Mouse (Mus musculus) embryonic facial prominence, embryonic 11.5 days (tissue): ENCODE data around the gene Fnbp1. TPM values are rescaled to one million over a fixed set of nuclear protein-coding genes. Genes with fewer than 3 reads are reported as not detected.

Source experiments
- ATAC-seq: fragments of 200-750 bp; cut with Nextera tagmentation; replicated peaks from 2 replicates; pipeline ENCODE4 v1.8.0; 2017; ENCODE audit warnings: low read depth; ENCODE audit not compliant: insufficient number of reproducible peaks, low FRiP score, low TSS enrichment
- DNase-seq: peaks from one replicate; pipeline ENCODE4 v3.0.0-alpha.2; 2015; ENCODE audit warnings: low spot score
- H3K27ac ChIP-seq: fragments of 300-500 bp; sonication (generic); replicated peaks from 2 replicates; pipeline ENCODE4 v1.5.1; 2014; ENCODE audit warnings: mild to moderate bottlenecking, low read depth, low read length, control low read depth
- H3K27me3 ChIP-seq: fragments of 300-500 bp; sonication (generic); 2 replicates; pipeline ENCODE4 v1.6.1; 2014; ENCODE audit warnings: mild to moderate bottlenecking, low read length, moderate library complexity, mixed read lengths; ENCODE audit not compliant: control insufficient read depth, insufficient read depth
- H3K36me3 ChIP-seq: fragments of 300-500 bp; sonication (generic); replicated peaks from 2 replicates; pipeline ENCODE4 v1.6.1; 2014; ENCODE audit warnings: low read depth, mild to moderate bottlenecking, low read length, moderate library complexity, mixed read lengths; ENCODE audit not compliant: control insufficient read depth, insufficient read depth
- H3K4me1 ChIP-seq: fragments of 300-500 bp; sonication (generic); 2 replicates; pipeline ENCODE4 v1.6.1; 2014; ENCODE audit warnings: low read length, mixed read lengths; ENCODE audit not compliant: control insufficient read depth, insufficient read depth
- H3K4me2 ChIP-seq: fragments of 300-500 bp; sonication (generic); 2 replicates; pipeline ENCODE4 v1.6.1; 2014; ENCODE audit warnings: low read depth, mild to moderate bottlenecking, control low read depth, low read length, moderate library complexity
- H3K4me3 ChIP-seq: fragments of 300-500 bp; sonication (generic); 2 replicates; pipeline ENCODE4 v1.5.1; 2014; ENCODE audit warnings: low read depth, low read length, control low read depth
- H3K9ac ChIP-seq: fragments of 300-500 bp; sonication (generic); replicated peaks from 2 replicates; pipeline ENCODE4 v1.6.1; 2014; ENCODE audit warnings: mild to moderate bottlenecking, control low read depth, low read length
- H3K9me3 ChIP-seq: fragments of 300-500 bp; sonication (generic); replicated peaks from 2 replicates; pipeline ENCODE4 v1.6.1; 2016; ENCODE audit warnings: mild to moderate bottlenecking, low read length, inconsistent platforms, mixed read lengths; ENCODE audit not compliant: control insufficient read depth
- WGBS: fragments of 180-500 bp; shearing (Covaris S2); extraction: QIAGEN DNeasy Blood & Tissue Kit; methylation state at CpG from one replicate; pipeline ENCODE4 v1.1.7; 2014; 5-methylcytosine and 5-hydroxymethylcytosine counted together
- polyA plus RNA-seq: library from polyadenylated mRNA; unstranded; fragments of >200 nt; fragmentation: Nextera tagmentation; extraction: Ambion mirVana; gene quantifications from 2 replicates; pipeline ENCODE4 v1.2.1, GENCODE M21; 2014

Fnbp1 gene
- polyA plus RNA-seq, 1 experiment from 2014 or later, result 17.9 TPM

DNA sequence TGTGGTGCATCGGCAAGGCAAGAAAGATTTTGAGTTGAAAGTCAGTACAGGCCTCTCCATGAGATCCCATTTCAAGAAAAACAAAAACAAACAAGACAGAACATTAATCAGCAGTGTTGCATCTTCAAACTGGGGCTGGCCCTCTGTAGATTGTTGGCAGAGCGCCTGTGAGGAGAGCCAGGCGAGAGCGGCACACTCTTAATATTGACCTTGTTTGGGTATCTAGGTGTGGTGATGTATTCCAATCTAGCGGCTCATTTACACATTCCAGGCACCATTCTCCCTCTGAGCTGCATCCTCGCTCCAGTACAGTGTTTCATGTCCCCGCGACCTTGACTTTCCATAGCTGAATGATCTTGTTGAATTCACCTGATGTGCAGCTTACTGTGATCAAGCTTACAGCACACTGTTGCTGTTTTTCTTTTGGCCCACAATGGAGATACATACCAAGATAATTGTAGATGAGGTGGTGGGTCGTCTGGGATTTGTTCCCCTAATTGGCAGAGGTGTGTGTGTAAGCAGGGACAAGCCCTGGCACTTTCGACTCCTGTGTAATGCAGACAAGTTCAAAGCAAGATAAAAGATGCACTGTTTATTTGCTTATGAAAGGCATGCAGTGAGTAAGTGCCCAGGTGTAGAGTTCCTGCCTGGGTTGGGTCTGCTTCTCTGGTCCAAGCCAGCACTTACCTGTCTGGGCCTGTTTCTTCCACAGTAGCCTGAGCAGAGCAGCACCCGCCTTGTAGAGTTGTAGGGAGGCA, 21.7 kb upstream of the Fnbp1 start:
- Histone ChIP-seq H3K27me3 (no peaks in the 10 kb centered on the region), H3K9ac (no peak overlapping the region), H3K4me1 (no peaks in the 10 kb centered on the region), H3K27ac (no peak overlapping the region), H3K4me2 (no peak overlapping the region), H3K36me3 (no peaks in the 10 kb centered on the region), H3K4me3 (no peak overlapping the region), H3K9me3 (no peaks in the 10 kb centered on the region)
- WGBS, result 83% methylated on average over 11 of the region's 11 CpGs
- ATAC-seq (0 out of 2 replicates have a peak, but pooled peaks have one; percentile 67), DNase-seq (peak; percentile 8)

- no peak overlapping the region for H3K4me3 ChIP-seq
- H3K4me1 ChIP-seq, result no peaks in the 10 kb centered on the region
- H3K9ac ChIP-seq, result no peak overlapping the region
- H3K27me3 ChIP-seq, result no peaks in the 10 kb centered on the region
- DNase-seq, result no peak
- H3K27ac ChIP-seq, result no peak overlapping the region
- no peaks in the 10 kb centered on the region for H3K36me3 ChIP-seq
- no peak overlapping the region for H3K4me2 ChIP-seq
- H3K9me3 ChIP-seq, result no peaks in the 10 kb centered on the region
- no peak for ATAC-seq
- 81% methylated on average over 4 of the region's 4 CpGs for WGBS
Observed at GRCm38 (mm10) chr2:31161620-31162019, 19.8 kb upstream of the Fnbp1 start.

DNA sequence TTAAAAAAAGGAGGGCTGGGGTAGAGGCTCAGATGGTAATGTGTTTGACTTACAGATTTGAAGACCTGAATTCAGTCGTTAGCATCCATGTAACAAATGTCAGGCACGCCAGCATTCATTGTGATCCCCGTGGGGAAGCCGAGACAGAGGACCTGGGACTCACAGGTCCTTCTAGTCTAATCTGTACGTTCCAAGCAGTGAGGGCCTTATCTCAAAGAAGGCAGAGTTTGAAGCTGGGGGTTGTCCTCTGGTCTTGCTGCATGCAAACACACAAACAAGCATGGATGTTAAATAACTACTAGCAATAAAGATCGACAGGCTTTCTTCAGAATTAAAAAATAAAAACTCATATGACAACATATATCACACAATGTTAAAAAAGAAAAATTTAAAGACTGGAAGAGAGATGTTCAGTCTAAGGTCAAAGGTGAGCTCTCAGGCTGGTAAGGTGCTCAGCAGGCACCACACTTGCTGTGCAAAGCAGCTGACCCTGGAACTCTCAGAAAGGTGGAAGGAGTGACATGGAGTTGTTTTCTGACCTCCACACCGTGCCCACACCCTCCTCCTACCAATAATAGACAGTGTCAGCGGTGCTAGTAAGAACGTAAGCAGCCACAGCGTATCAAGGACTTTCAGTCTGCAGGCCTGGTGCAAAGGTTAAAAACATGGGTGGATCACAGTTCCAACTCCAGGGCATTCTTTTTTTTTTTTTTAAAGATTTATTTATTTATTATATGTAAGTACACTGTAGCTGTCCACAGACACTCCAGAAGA, 18.5 kb upstream of the Fnbp1 start:
- no peak for DNase-seq
- no peak for ATAC-seq
- WGBS, result 86% methylated on average over 10 of the region's 10 CpGs
- H3K27ac ChIP-seq, result no peak overlapping the region
- no peak overlapping the region for H3K4me3 ChIP-seq
- H3K4me1 ChIP-seq, result no peaks in the 10 kb centered on the region
- H3K9ac ChIP-seq, result no peak overlapping the region
- H3K4me2 ChIP-seq, result no peak overlapping the region
- no peaks in the 10 kb centered on the region for H3K9me3 ChIP-seq
- H3K27me3 ChIP-seq, result no peaks in the 10 kb centered on the region
- H3K36me3 ChIP-seq, result no peaks in the 10 kb centered on the region

- WGBS, result 85% methylated on average over 3 of the region's 3 CpGs
- Histone ChIP-seq H3K4me3 (no peak overlapping the region), H3K36me3 (no peaks in the 10 kb centered on the region), H3K27me3 (no peaks in the 10 kb centered on the region), H3K27ac (no peak overlapping the region), H3K9ac (no peak overlapping the region), H3K4me1 (no peaks in the 10 kb centered on the region), H3K9me3 (no peaks in the 10 kb centered on the region), H3K4me2 (no peak overlapping the region)
- DNase-seq, result no peak
- ATAC-seq, result no peak
Observed at GRCm38 (mm10) chr2:31156846-31157245, 15.0 kb upstream of the Fnbp1 start.

DNA sequence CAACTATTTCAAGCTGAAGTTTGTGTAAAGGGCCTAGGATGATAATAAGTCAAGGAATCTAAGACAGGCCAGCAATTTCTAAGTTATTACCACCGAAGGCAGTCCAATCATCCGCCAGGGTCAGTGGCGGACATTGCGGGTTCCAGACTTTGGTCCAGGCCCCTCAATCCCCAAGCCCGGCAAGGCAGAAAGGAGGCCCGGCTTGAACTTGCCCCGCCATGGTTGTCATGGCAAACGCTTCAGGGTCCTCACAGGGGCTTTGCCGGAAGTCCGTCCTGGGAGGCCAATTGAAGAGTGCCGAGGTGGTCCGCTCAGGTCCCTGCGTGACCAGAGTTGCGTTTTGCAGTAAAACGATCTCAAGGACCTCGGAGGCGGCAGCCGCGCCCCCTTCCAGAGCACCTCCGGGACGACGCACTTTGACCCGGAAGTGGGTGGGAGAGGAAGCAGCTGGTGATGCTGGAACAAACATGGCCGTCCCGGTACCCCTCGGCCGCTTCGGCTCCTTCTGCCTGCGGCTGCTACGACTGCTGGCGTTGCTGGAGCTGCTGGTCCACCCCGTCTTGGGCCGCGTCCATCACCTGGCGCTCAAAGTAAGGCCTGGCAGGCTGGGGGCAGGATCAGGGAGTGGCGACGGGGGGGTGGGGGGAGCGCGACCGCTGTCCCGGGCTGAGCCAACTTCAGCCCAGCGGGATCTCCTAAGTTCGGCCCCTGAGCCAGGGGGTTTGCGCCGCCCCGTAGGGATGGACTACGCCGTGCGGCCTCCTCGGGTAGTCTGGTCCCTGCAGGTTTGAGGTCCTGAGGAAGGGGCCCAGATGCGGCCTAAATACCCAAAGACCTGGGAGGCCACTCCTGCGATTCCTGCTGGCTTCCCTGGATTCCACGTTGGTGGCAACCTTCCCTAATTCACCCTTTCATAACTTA, 10.3 kb upstream of the Fnbp1 start, which contains the start of gene Gpr107:
TSS of gene Gpr107 (plus strand) at position 425 of the 921 bp plus-strand sequence.
- Histone ChIP-seq H3K9me3 (no peaks in the 10 kb centered on the region), H3K27me3 (no peaks in the 10 kb centered on the region), H3K36me3 (no peaks in the 10 kb centered on the region), H3K27ac (0 out of 2 replicates have a peak within 1 kb of the TSS, but pooled peaks have one; percentile 41), H3K4me3 (peak within 1 kb of the TSS; percentile 96), H3K9ac (peak within 1 kb of the TSS; percentile 87), H3K4me2 (peak within 1 kb of the TSS; percentile 59), H3K4me1 (no peaks in the 10 kb centered on the region)
- WGBS, result under 1% methylated on average over 53 of the region's 53 CpGs
- DNase-seq (peak; percentile 94), ATAC-seq (peak; percentile 91)

- ATAC-seq (no peak), DNase-seq (no peak)
- Histone ChIP-seq H3K27me3 (no peaks in the 10 kb centered on the region), H3K9me3 (no peaks in the 10 kb centered on the region), H3K36me3 (no peaks in the 10 kb centered on the region), H3K4me1 (no peaks in the 10 kb centered on the region), H3K27ac (no peak overlapping the region), H3K4me3 (no peak overlapping the region), H3K9ac (no peak overlapping the region), H3K4me2 (no peak overlapping the region)
Observed at GRCm38 (mm10) chr2:31150762-31151161, 9.0 kb upstream of the Fnbp1 start.

DNA sequence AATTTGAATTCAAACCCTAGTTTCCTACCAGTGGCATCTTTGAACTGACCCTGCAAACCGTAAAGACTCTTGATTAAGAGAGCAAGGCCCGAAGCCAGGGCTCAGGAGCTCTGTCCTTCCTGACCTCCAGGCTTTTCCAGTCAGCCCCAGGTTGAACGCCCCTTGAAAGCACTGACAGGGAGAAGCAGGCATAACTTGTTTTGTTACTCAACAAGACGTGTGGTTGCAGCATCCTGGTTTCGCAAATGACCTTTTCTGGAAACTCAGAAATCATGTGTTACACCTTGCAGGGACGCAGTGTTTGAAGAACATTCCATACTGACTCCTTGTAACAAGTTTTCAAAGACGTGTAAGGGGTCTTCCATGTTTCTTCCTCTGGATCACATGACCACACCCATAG, 5.2 kb upstream of the Fnbp1 start:
- H3K4me2 ChIP-seq, result no peak overlapping the region
- no peaks in the 10 kb centered on the region for H3K27me3 ChIP-seq
- no peak overlapping the region for H3K27ac ChIP-seq
- DNase-seq, result no peak
- no peak for ATAC-seq
- no peak overlapping the region for H3K9ac ChIP-seq
- no peak overlapping the region for H3K4me3 ChIP-seq
- WGBS, result 82% methylated on average over 7 of the region's 7 CpGs
- no peaks in the 10 kb centered on the region for H3K36me3 ChIP-seq
- no peaks in the 10 kb centered on the region; the same call in 1 of the 2 replicates for H3K4me1 ChIP-seq
- H3K9me3 ChIP-seq, result no peaks in the 10 kb centered on the region
